Mouse (Mus musculus): ENCODE measurements at regions not wholly inside any gene's neighbourhood (a gene's known extent, or its start where the extent isn't known, plus 50 kb on each side); places are given as distances from the start of the nearest gene placed in this dataset.
"Not testable (repeated sequence)": the region's sequence is repeated elsewhere in the genome, so short reads cannot be mapped to it uniquely, and the experiment has no call there.

DNA sequence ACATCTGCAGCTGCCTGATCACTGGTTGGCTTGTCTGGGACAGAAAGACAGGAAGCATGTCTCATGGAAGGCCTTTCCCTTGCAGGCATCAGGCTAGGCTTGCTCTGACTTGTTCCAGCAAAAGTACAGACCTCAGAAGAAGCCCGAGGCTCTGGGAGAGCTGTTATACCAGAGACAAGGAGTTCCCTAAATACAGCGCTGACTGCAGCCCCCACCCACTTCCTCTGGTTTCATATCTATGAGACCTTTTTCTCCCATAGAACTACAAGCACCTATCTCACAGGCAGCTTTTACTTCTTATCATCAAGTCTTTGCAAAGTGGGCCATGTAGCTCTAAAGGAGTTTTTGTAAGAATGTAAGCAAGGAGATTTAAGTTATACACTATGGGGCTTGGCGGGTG, 312.2 kb upstream of the Vmn1r3 start:
- H3K36me3 ChIP-seq (ENCODE audit: control insufficient read depth, insufficient read depth, low read length, poor library complexity, severe bottlenecking); H3K9me3 ChIP-seq (replicated peaks; ENCODE audit: control insufficient read depth, insufficient read depth, low read length, poor library complexity, severe bottlenecking); H3K9ac ChIP-seq (ENCODE audit: low read depth, poor library complexity, severe bottlenecking); H3K4me3 ChIP-seq (ENCODE audit: low read depth, low read length); H3K4me1 ChIP-seq (ENCODE audit: control insufficient read depth, insufficient read depth, low read length); H3K27ac ChIP-seq (ENCODE audit: insufficient read depth, low read length); H3K27me3 ChIP-seq (ENCODE audit: control insufficient read depth, insufficient read depth, low read length, poor library complexity, severe bottlenecking): not testable (repeated sequence)

GRCm38 (mm10) chr4:3495987-3496386, 310.8 kb upstream of the Vmn1r3 start:
- not testable (repeated sequence) for H3K27ac ChIP-seq (ENCODE audit: insufficient read depth, low read length); H3K4me3 ChIP-seq (ENCODE audit: low read depth, low read length); H3K4me1 ChIP-seq (ENCODE audit: control insufficient read depth, insufficient read depth, low read length); H3K9me3 ChIP-seq (replicated peaks; ENCODE audit: control insufficient read depth, insufficient read depth, low read length, poor library complexity, severe bottlenecking); H3K36me3 ChIP-seq (ENCODE audit: control insufficient read depth, insufficient read depth, low read length, poor library complexity, severe bottlenecking); H3K9ac ChIP-seq (ENCODE audit: low read depth, poor library complexity, severe bottlenecking); H3K27me3 ChIP-seq (ENCODE audit: control insufficient read depth, insufficient read depth, low read length, poor library complexity, severe bottlenecking)

DNA sequence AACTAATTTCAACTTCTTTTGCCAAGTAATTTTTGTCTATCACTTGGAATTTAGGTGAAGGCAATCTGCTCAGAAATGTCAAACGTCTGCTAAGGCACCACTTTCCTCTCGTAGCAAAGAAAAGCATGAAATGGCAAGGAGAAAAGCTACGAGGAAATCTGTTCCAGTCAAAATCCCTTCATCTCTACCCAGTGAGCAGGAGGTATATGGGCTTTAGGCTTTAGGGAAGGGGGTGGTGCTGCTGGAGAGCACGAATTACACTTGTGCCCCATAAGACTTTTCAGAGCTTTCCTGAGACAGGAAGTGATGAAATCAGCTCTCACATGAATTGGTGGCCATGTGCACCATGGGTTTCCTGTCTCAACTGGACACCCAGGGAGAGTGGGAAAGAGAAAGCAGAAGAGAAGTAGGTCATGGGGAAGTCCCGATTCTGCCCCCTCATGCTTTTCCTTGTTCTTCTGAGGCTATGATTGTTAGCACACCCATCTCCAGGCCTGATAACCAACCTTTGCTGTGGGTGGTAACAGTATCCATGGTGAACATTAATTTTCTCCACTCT, 309.0 kb upstream of the Vmn1r3 start:
- H3K27ac ChIP-seq (ENCODE audit: insufficient read depth, low read length); H3K9ac ChIP-seq (ENCODE audit: low read depth, poor library complexity, severe bottlenecking); H3K9me3 ChIP-seq (replicated peaks; ENCODE audit: control insufficient read depth, insufficient read depth, low read length, poor library complexity, severe bottlenecking); H3K27me3 ChIP-seq (ENCODE audit: control insufficient read depth, insufficient read depth, low read length, poor library complexity, severe bottlenecking); H3K36me3 ChIP-seq (ENCODE audit: control insufficient read depth, insufficient read depth, low read length, poor library complexity, severe bottlenecking); H3K4me1 ChIP-seq (ENCODE audit: control insufficient read depth, insufficient read depth, low read length); H3K4me3 ChIP-seq (ENCODE audit: low read depth, low read length): not testable (repeated sequence)

- not testable (repeated sequence) for H3K27me3 ChIP-seq (ENCODE audit: control insufficient read depth, insufficient read depth, low read length, poor library complexity, severe bottlenecking); H3K9me3 ChIP-seq (replicated peaks; ENCODE audit: control insufficient read depth, insufficient read depth, low read length, poor library complexity, severe bottlenecking); H3K4me1 ChIP-seq (ENCODE audit: control insufficient read depth, insufficient read depth, low read length); H3K27ac ChIP-seq (ENCODE audit: insufficient read depth, low read length); H3K36me3 ChIP-seq (ENCODE audit: control insufficient read depth, insufficient read depth, low read length, poor library complexity, severe bottlenecking); H3K9ac ChIP-seq (ENCODE audit: low read depth, poor library complexity, severe bottlenecking); H3K4me3 ChIP-seq (ENCODE audit: low read depth, low read length)
Measured at GRCm38 (mm10) chr4:3490901-3491300, 305.7 kb upstream of the Vmn1r3 start.

GRCm38 (mm10) chr4:3482092-3482491, 296.9 kb upstream of the Vmn1r3 start:
- no peak overlapping the region for H3K4me3 ChIP-seq (ENCODE audit: low read depth, low read length)
- H3K36me3 ChIP-seq (ENCODE audit: control insufficient read depth, insufficient read depth, low read length, poor library complexity, severe bottlenecking), result no peaks in the 10 kb centered on the region
- no peaks in the 10 kb centered on the region for H3K4me1 ChIP-seq (ENCODE audit: control insufficient read depth, insufficient read depth, low read length)
- H3K9ac ChIP-seq (ENCODE audit: low read depth, poor library complexity, severe bottlenecking), result no peak overlapping the region
- TF ChIP-seq CTCF (IDR thresholded peaks at IDR 0.05; ENCODE audit: low read depth, low read length) (no peak), POLR2A (IDR thresholded peaks at IDR 0.05; ENCODE audit: insufficient read depth, low read length) (no peak), EP300 (IDR thresholded peaks at IDR 0.05; ENCODE audit: insufficient read depth, low read depth, low read length) (no peak)
- no peaks in the 10 kb centered on the region for H3K27me3 ChIP-seq (ENCODE audit: control insufficient read depth, insufficient read depth, low read length, poor library complexity, severe bottlenecking)
- H3K9me3 ChIP-seq (replicated peaks; ENCODE audit: control insufficient read depth, insufficient read depth, low read length, poor library complexity, severe bottlenecking), result peaks cover 9% of the 10 kb centered on the region
- no peak overlapping the region for H3K27ac ChIP-seq (ENCODE audit: insufficient read depth, low read length)

- Histone ChIP-seq H3K4me3 (ENCODE audit: low read depth, low read length) (no peak overlapping the region), H3K9me3 (replicated peaks; ENCODE audit: control insufficient read depth, insufficient read depth, low read length, poor library complexity, severe bottlenecking) (peaks cover 40% of the 10 kb centered on the region), H3K9ac (ENCODE audit: low read depth, poor library complexity, severe bottlenecking) (no peak overlapping the region), H3K27me3 (ENCODE audit: control insufficient read depth, insufficient read depth, low read length, poor library complexity, severe bottlenecking) (no peaks in the 10 kb centered on the region), H3K4me1 (ENCODE audit: control insufficient read depth, insufficient read depth, low read length) (no peaks in the 10 kb centered on the region), H3K27ac (ENCODE audit: insufficient read depth, low read length) (no peak overlapping the region), H3K36me3 (ENCODE audit: control insufficient read depth, insufficient read depth, low read length, poor library complexity, severe bottlenecking) (no peaks in the 10 kb centered on the region)
- TF ChIP-seq CTCF (IDR thresholded peaks at IDR 0.05; ENCODE audit: low read depth, low read length) (no peak), EP300 (IDR thresholded peaks at IDR 0.05; ENCODE audit: insufficient read depth, low read depth, low read length) (no peak), POLR2A (IDR thresholded peaks at IDR 0.05; ENCODE audit: insufficient read depth, low read length) (no peak)
Measured at GRCm38 (mm10) chr4:3456773-3457172, 271.6 kb upstream of the Vmn1r3 start.

- H3K9ac ChIP-seq (ENCODE audit: low read depth, poor library complexity, severe bottlenecking); H3K9me3 ChIP-seq (replicated peaks; ENCODE audit: control insufficient read depth, insufficient read depth, low read length, poor library complexity, severe bottlenecking): not testable (repeated sequence)
Measured at GRCm38 (mm10) chr4:3437380-3437779, 252.2 kb upstream of the Vmn1r3 start.

More at GRCm38 (mm10) chr4:3437380-3437779, 252.2 kb upstream of the Vmn1r3 start:
- H3K27ac ChIP-seq (ENCODE audit: insufficient read depth, low read length); H3K27me3 ChIP-seq (ENCODE audit: control insufficient read depth, insufficient read depth, low read length, poor library complexity, severe bottlenecking); H3K4me3 ChIP-seq (ENCODE audit: low read depth, low read length); H3K4me1 ChIP-seq (ENCODE audit: control insufficient read depth, insufficient read depth, low read length); H3K36me3 ChIP-seq (ENCODE audit: control insufficient read depth, insufficient read depth, low read length, poor library complexity, severe bottlenecking): not testable (repeated sequence)

All from ES-Bruce4 (cell line).